Mouse (Mus musculus) embryonic facial prominence, embryonic 12.5 days (tissue): ENCODE measurements around the gene Ccdc83. TPM values are rescaled to one million over a fixed set of nuclear protein-coding genes. Genes with fewer than 3 reads are reported as not detected.
"Not testable (repeated sequence)": the region's sequence is repeated elsewhere in the genome, so short reads cannot be mapped to it uniquely, and the experiment has no call there.

Experiments used
- ATAC-seq: fragments of 200-750 bp; cut with Nextera tagmentation; 2 replicates; pipeline ENCODE4 v1.8.0; 2017; ENCODE audit not compliant: insufficient number of reproducible peaks, insufficient read depth, low FRiP score, low TSS enrichment
- H3K27ac ChIP-seq: fragments of 300-500 bp; sonication (generic); 2 replicates; pipeline ENCODE4 v1.5.1; 2016; ENCODE audit warnings: mild to moderate bottlenecking
- H3K27me3 ChIP-seq: fragments of 300-500 bp; sonication (generic); 2 replicates; pipeline ENCODE4 v1.6.1; 2016; ENCODE audit warnings: mild to moderate bottlenecking, moderate library complexity
- H3K36me3 ChIP-seq: fragments of 300-500 bp; sonication (generic); 2 replicates; pipeline ENCODE4 v1.6.1; 2016; ENCODE audit warnings: mild to moderate bottlenecking
- H3K4me1 ChIP-seq: fragments of 300-500 bp; sonication (generic); 2 replicates; pipeline ENCODE4 v1.6.1; 2016
- H3K4me2 ChIP-seq: fragments of 300-500 bp; sonication (generic); replicated peaks from 2 replicates; pipeline ENCODE4 v1.6.1; 2016; ENCODE audit warnings: mild to moderate bottlenecking, moderate library complexity
- H3K4me3 ChIP-seq: fragments of 300-500 bp; sonication (generic); 2 replicates; pipeline ENCODE4 v1.5.1; 2016; ENCODE audit warnings: mild to moderate bottlenecking
- H3K9ac ChIP-seq: fragments of 300-500 bp; sonication (generic); 2 replicates; pipeline ENCODE4 v1.6.1; 2016; ENCODE audit warnings: mild to moderate bottlenecking, moderate library complexity
- H3K9me3 ChIP-seq: fragments of 300-500 bp; sonication (generic); 2 replicates; pipeline ENCODE4 v1.6.1; 2016; ENCODE audit warnings: mild to moderate bottlenecking, moderate library complexity
- WGBS: fragments of 180-500 bp; shearing (Covaris S2); methylation state at CpG from one replicate; pipeline ENCODE4 v1.1.7; 2016; 5-methylcytosine and 5-hydroxymethylcytosine counted together
- polyA plus RNA-seq: library from polyadenylated mRNA; unstranded; fragments of >200 nt; fragmentation: Nextera tagmentation; extraction: Ambion mirVana; gene quantifications from 2 replicates; pipeline ENCODE4 v1.2.1, GENCODE M21; 2016

Gene Ccdc83
- polyA plus RNA-seq, 1 experiment from 2014 or later = not detected

GRCm38 (mm10) chr7:90252946-90253345 is 12.6 kb downstream of the Ccdc83 start:
- ATAC-seq = no peak
- 70% methylated on average over 5 of the region's 5 CpGs for WGBS
- H3K4me3 ChIP-seq = no peak overlapping the region
- H3K4me1 ChIP-seq = no peaks in the 10 kb centered on the region
- no peak overlapping the region for H3K4me2 ChIP-seq
- no peaks in the 10 kb centered on the region for H3K9me3 ChIP-seq
- H3K27ac ChIP-seq = no peak overlapping the region
- no peaks in the 10 kb centered on the region for H3K36me3 ChIP-seq
- no peaks in the 10 kb centered on the region for H3K27me3 ChIP-seq
- no peak overlapping the region for H3K9ac ChIP-seq

GRCm38 (mm10) chr7:90243643-90244042 is 21.9 kb downstream of the Ccdc83 start:
- Histone ChIP-seq H3K27me3 (no peaks in the 10 kb centered on the region), H3K36me3 (no peaks in the 10 kb centered on the region), H3K9me3 (no peaks in the 10 kb centered on the region), H3K9ac (no peak overlapping the region), H3K4me3 (no peak overlapping the region), H3K27ac (no peak overlapping the region), H3K4me1 (no peaks in the 10 kb centered on the region), H3K4me2 (no peak overlapping the region)
- 84% methylated on average over 5 of the region's 5 CpGs for WGBS
- no peak for ATAC-seq

GRCm38 (mm10) chr7:90243151-90243550 is 22.4 kb downstream of the Ccdc83 start:
- H3K36me3 ChIP-seq = no peaks in the 10 kb centered on the region

GRCm38 (mm10) chr7:90236289-90236905 is 29.2 kb downstream of the Ccdc83 start:
- Histone ChIP-seq H3K4me1 (0 out of 2 replicates have a peak, but pooled peaks cover 6% of the 10 kb centered on the region), H3K27ac (no peak overlapping the region), H3K4me3 (no peak overlapping the region), H3K9ac (no peak overlapping the region), H3K4me2 (no peak overlapping the region), H3K27me3 (no peaks in the 10 kb centered on the region), H3K9me3 (no peaks in the 10 kb centered on the region), H3K36me3 (no peaks in the 10 kb centered on the region)
- ATAC-seq = no peak
- WGBS = 36% methylated on average over 4 of the region's 4 CpGs

More at GRCm38 (mm10) chr7:90243151-90243550, 22.4 kb downstream of the Ccdc83 start:
- no peak overlapping the region for H3K9ac ChIP-seq
- no peaks in the 10 kb centered on the region for H3K9me3 ChIP-seq
- H3K4me1 ChIP-seq = no peaks in the 10 kb centered on the region
- no peaks in the 10 kb centered on the region for H3K27me3 ChIP-seq
- 86% methylated on average over 6 of the region's 6 CpGs for WGBS
- ATAC-seq = no peak
- no peak overlapping the region for H3K4me3 ChIP-seq
- H3K27ac ChIP-seq = no peak overlapping the region
- H3K4me2 ChIP-seq = no peak overlapping the region

GRCm38 (mm10) chr7:90233921-90234320 is 31.7 kb downstream of the Ccdc83 start:
- H3K9me3 ChIP-seq = no peaks in the 10 kb centered on the region
- no peaks in the 10 kb centered on the region for H3K27me3 ChIP-seq
- no peak overlapping the region for H3K9ac ChIP-seq
- no peaks in the 10 kb centered on the region for H3K36me3 ChIP-seq
- ATAC-seq = no peak
- H3K4me2 ChIP-seq = no peak overlapping the region
- WGBS = 35% methylated on average over 4 of the region's 4 CpGs
- no peak overlapping the region for H3K4me3 ChIP-seq
- 0 out of 2 replicates have a peak, but pooled peaks cover 6% of the 10 kb centered on the region for H3K4me1 ChIP-seq
- H3K27ac ChIP-seq = no peak overlapping the region

GRCm38 (mm10) chr7:90231431-90231830 is 34.1 kb downstream of the Ccdc83 start:
- Histone ChIP-seq H3K27ac (no peak overlapping the region), H3K4me1 (0 out of 2 replicates have a peak, but pooled peaks cover 6% of the 10 kb centered on the region), H3K4me3 (no peak overlapping the region), H3K9ac (no peak overlapping the region), H3K27me3 (no peaks in the 10 kb centered on the region), H3K4me2 (no peak overlapping the region), H3K36me3 (no peaks in the 10 kb centered on the region), H3K9me3 (no peaks in the 10 kb centered on the region)
- no peak for ATAC-seq
- 68% methylated on average over 9 of the region's 9 CpGs for WGBS

GRCm38 (mm10) chr7:90228884-90229283 is 36.7 kb downstream of the Ccdc83 start:
- H3K9me3 ChIP-seq, H3K36me3 ChIP-seq, H3K4me1 ChIP-seq, H3K9ac ChIP-seq, ATAC-seq, H3K27me3 ChIP-seq, H3K27ac ChIP-seq, H3K4me2 ChIP-seq, H3K4me3 ChIP-seq: not testable (repeated sequence)

- Histone ChIP-seq H3K4me3 (no peak overlapping the region), H3K4me2 (no peak overlapping the region), H3K27me3 (no peaks in the 10 kb centered on the region), H3K9ac (no peak overlapping the region), H3K27ac (no peak overlapping the region), H3K36me3 (no peaks in the 10 kb centered on the region), H3K9me3 (no peaks in the 10 kb centered on the region), H3K4me1 (no peaks in the 10 kb centered on the region)
- 88% methylated on average over 4 of the region's 4 CpGs for WGBS
- no peak for ATAC-seq
Observed at GRCm38 (mm10) chr7:90228075-90228474, 37.5 kb downstream of the Ccdc83 start.

- Histone ChIP-seq H3K36me3 (no peaks in the 10 kb centered on the region), H3K4me2 (no peak overlapping the region), H3K27me3 (no peaks in the 10 kb centered on the region), H3K9me3 (no peaks in the 10 kb centered on the region), H3K27ac (no peak overlapping the region), H3K4me1 (no peaks in the 10 kb centered on the region), H3K4me3 (no peak overlapping the region), H3K9ac (no peak overlapping the region)
- 72% methylated on average over 2 of the region's 2 CpGs for WGBS
- no peak for ATAC-seq
Observed at GRCm38 (mm10) chr7:90221487-90221886, 44.1 kb downstream of the Ccdc83 start.

GRCm38 (mm10) chr7:90218122-90218521 is 47.5 kb downstream of the Ccdc83 start:
- no peak for ATAC-seq
- no peaks in the 10 kb centered on the region for H3K9me3 ChIP-seq
- no peaks in the 10 kb centered on the region for H3K4me1 ChIP-seq

GRCm38 (mm10) chr7:90216511-90216910 is 49.1 kb downstream of the Ccdc83 start:
- Histone ChIP-seq H3K4me1 (no peaks in the 10 kb centered on the region), H3K36me3 (no peaks in the 10 kb centered on the region), H3K9me3 (no peaks in the 10 kb centered on the region), H3K27ac (no peak overlapping the region), H3K27me3 (no peaks in the 10 kb centered on the region), H3K4me2 (no peak overlapping the region), H3K9ac (no peak overlapping the region), H3K4me3 (no peak overlapping the region)
- no peak for ATAC-seq
- WGBS = 31% methylated on average over 8 of the region's 8 CpGs

More at GRCm38 (mm10) chr7:90218122-90218521, 47.5 kb downstream of the Ccdc83 start:
- H3K4me3 ChIP-seq = no peak overlapping the region
- H3K27me3 ChIP-seq = no peaks in the 10 kb centered on the region
- H3K9ac ChIP-seq = no peak overlapping the region
- H3K4me2 ChIP-seq = no peak overlapping the region
- no peak overlapping the region for H3K27ac ChIP-seq
- no peaks in the 10 kb centered on the region for H3K36me3 ChIP-seq
- 85% methylated on average over 5 of the region's 5 CpGs for WGBS

- no peak overlapping the region for H3K27ac ChIP-seq
- H3K27me3 ChIP-seq = no peaks in the 10 kb centered on the region
- no peaks in the 10 kb centered on the region for H3K4me1 ChIP-seq
- H3K36me3 ChIP-seq = peaks cover 20% of the 10 kb centered on the region
- no peak for ATAC-seq
- H3K9ac ChIP-seq = no peak overlapping the region
- H3K9me3 ChIP-seq = no peaks in the 10 kb centered on the region
- H3K4me2 ChIP-seq = no peak overlapping the region
- no peak overlapping the region for H3K4me3 ChIP-seq
Observed at GRCm38 (mm10) chr7:90210947-90211346, 54.6 kb downstream of the Ccdc83 start.
